Mouse (Mus musculus) limb, embryonic 12.5 days (tissue): ENCODE results near the gene Ltb4r2. TPM values are rescaled to one million over a fixed set of nuclear protein-coding genes. Genes with fewer than 3 reads are reported as not detected.

Experiments
- ATAC-seq: fragments of 200-750 bp; cut with Nextera tagmentation; 2 replicates; pipeline ENCODE4 v1.8.0; 2017; ENCODE audit warnings: low read depth, moderate TSS enrichment; ENCODE audit not compliant: insufficient number of reproducible peaks, insufficient read depth, low FRiP score, low TSS enrichment
- H3K27ac ChIP-seq: fragments of 300-500 bp; sonication (generic); 2 replicates; pipeline ENCODE4 v1.5.1; 2016; ENCODE audit warnings: mild to moderate bottlenecking, moderate library complexity
- H3K27me3 ChIP-seq: fragments of 300-500 bp; sonication (generic); 2 replicates; pipeline ENCODE4 v1.6.1; 2016; ENCODE audit warnings: mild to moderate bottlenecking, moderate library complexity
- H3K36me3 ChIP-seq: fragments of 300-500 bp; sonication (generic); 2 replicates; pipeline ENCODE4 v1.6.1; 2016; ENCODE audit warnings: mild to moderate bottlenecking, moderate library complexity
- H3K4me1 ChIP-seq: fragments of 300-500 bp; sonication (generic); replicated peaks from 2 replicates; pipeline ENCODE4 v1.6.1; 2016
- H3K4me2 ChIP-seq: fragments of 300-500 bp; sonication (generic); 2 replicates; pipeline ENCODE4 v1.6.1; 2016; ENCODE audit warnings: mild to moderate bottlenecking, moderate library complexity
- H3K4me3 ChIP-seq: fragments of 300-500 bp; sonication (generic); replicated peaks from 2 replicates; pipeline ENCODE4 v1.5.1; 2016; ENCODE audit warnings: mild to moderate bottlenecking
- H3K9ac ChIP-seq: fragments of 300-500 bp; sonication (generic); replicated peaks from 2 replicates; pipeline ENCODE4 v1.6.1; 2016; ENCODE audit warnings: mild to moderate bottlenecking, moderate library complexity
- H3K9me3 ChIP-seq: fragments of 300-500 bp; sonication (generic); 2 replicates; pipeline ENCODE4 v1.6.1; 2016; ENCODE audit warnings: mild to moderate bottlenecking, moderate library complexity
- WGBS: fragments of 180-500 bp; shearing (Covaris S2); methylation state at CpG from one replicate; pipeline ENCODE4 v1.1.7; 2016; 5-methylcytosine and 5-hydroxymethylcytosine counted together
- polyA plus RNA-seq: library from polyadenylated mRNA; unstranded; fragments of >200 nt; fragmentation: Nextera tagmentation; extraction: Ambion mirVana; gene quantifications from 2 replicates; pipeline ENCODE4 v1.2.1, GENCODE M21; 2016

The Ltb4r2 gene
- 0.58 and 0.73 TPM in 2 replicates for polyA plus RNA-seq

- Histone ChIP-seq H3K27ac (peak within 1 kb of the TSS; percentile 59; the same call in 1 of the 2 replicates), H3K27me3 (peaks cover 51% of the 10 kb centered on the region), H3K36me3 (peaks cover 7% of the 10 kb centered on the region), H3K9me3 (no peaks in the 10 kb centered on the region), H3K4me2 (peak within 1 kb of the TSS; percentile 95), H3K4me3 (peak within 1 kb of the TSS; percentile 57), H3K4me1 (peaks cover 22% of the 10 kb centered on the region), H3K9ac (peak within 1 kb of the TSS; percentile 72)
- WGBS = 71% methylated on average over 6 of the region's 6 CpGs
- no peak for ATAC-seq
Observed at GRCm38 (mm10) chr14:55761163-55761562, at the start of gene Ltb4r2. TSS of gene Ltb4r2 (plus strand) at chr14:55761428.

DNA sequence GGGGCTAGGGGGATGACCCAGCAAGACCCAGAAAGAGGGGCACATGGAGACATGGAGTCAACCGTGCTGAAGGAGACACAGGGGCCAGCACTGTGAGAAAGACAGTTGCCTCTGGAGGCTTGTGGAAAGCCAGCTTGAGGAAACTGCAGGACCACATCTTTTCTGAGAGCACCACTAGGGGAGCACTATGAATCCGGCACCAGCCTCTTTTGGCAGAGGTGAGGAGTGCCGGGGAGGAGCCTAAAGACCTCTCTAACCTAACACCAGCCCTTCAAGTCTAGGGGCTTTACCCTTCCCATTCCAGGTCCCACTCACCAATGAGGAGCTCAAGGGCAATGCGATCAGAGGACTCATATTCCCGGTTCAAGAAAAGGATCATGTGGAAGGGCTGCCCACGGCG, 49.4 kb upstream of the Ltb4r2 start:
- Histone ChIP-seq H3K27ac (no peak overlapping the region), H3K9me3 (no peaks in the 10 kb centered on the region), H3K4me3 (no peak overlapping the region), H3K27me3 (peaks cover 31% of the 10 kb centered on the region), H3K4me1 (peaks cover 9% of the 10 kb centered on the region), H3K36me3 (peaks cover 8% of the 10 kb centered on the region), H3K4me2 (no peak overlapping the region), H3K9ac (no peak overlapping the region)
- no peak for ATAC-seq
- WGBS = 76% methylated on average over 7 of the region's 7 CpGs

DNA sequence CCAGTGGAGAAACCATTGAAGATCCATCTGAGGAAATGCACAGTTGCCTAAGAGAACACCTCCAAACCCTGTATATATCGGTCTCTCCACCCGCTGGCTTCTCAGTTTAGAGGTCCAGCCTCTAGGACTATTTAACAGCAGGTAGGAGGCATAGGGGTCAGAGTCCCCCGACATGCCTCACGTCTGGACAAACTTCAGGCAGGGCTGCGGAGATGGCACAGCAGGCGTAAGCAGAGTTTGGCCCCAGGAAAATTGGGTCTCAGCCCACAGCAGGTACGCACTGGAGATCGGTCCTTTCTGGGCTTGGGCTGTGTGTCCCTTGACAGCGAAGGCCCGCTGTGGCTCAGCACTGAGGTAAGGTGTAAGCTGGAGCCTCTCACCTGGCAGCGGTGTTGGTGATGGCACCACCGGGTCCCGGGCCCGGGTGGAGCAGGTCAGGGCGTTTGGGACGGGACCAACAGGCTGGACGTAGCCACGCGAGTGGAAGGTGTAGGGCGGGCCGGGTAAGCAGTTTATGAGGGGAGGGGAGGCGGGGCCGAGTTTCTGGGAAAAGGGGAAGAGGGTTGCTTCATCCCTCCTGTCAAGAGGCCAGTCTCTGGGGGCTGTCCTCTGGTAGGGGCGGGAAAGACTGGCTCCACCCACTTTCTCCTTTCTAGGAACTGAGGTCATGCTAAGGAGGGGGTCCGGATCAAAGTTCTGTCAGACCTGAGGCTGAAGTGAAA, 48.1 kb upstream of the Ltb4r2 start:
- H3K27ac ChIP-seq = no peak overlapping the region
- H3K4me1 ChIP-seq = peaks cover 9% of the 10 kb centered on the region
- H3K9ac ChIP-seq = peak overlapping the region; percentile 48
- H3K36me3 ChIP-seq = peaks cover 19% of the 10 kb centered on the region
- ATAC-seq = no peak; the same call in 1 of the 2 replicates
- peaks cover 31% of the 10 kb centered on the region for H3K27me3 ChIP-seq
- WGBS = 10% methylated on average over 25 of the region's 25 CpGs
- H3K9me3 ChIP-seq = no peaks in the 10 kb centered on the region
- H3K4me3 ChIP-seq = peak overlapping the region; percentile 25
- H3K4me2 ChIP-seq = peak overlapping the region; percentile 53

GRCm38 (mm10) chr14:55713729-55714122, 47.5 kb upstream of the Ltb4r2 start, which contains the start of gene Tgm1:
TSS of gene Tgm1 (minus strand) at chr14:55713926.
- Histone ChIP-seq H3K4me3 (peak within 1 kb of the TSS; percentile 25), H3K27me3 (peaks cover 31% of the 10 kb centered on the region), H3K4me2 (peak within 1 kb of the TSS; percentile 53), H3K4me1 (peaks cover 9% of the 10 kb centered on the region), H3K27ac (peak within 1 kb of the TSS; percentile 53; the same call in 1 of the 2 replicates), H3K9ac (peak within 1 kb of the TSS; percentile 48), H3K36me3 (peaks cover 24% of the 10 kb centered on the region), H3K9me3 (no peaks in the 10 kb centered on the region)
- ATAC-seq = no peak; the same call in 1 of the 2 replicates
- 18% methylated on average over 4 of the region's 4 CpGs for WGBS

- Histone ChIP-seq H3K9me3 (no peaks in the 10 kb centered on the region), H3K4me1 (peaks cover 9% of the 10 kb centered on the region), H3K9ac (no peak overlapping the region), H3K4me2 (no peak overlapping the region), H3K27ac (no peak overlapping the region), H3K4me3 (no peak overlapping the region), H3K36me3 (peaks cover 31% of the 10 kb centered on the region), H3K27me3 (peaks cover 31% of the 10 kb centered on the region)
- no peak for ATAC-seq
- WGBS = 38% methylated on average over 6 of the region's 6 CpGs
Observed at GRCm38 (mm10) chr14:55714893-55715292, 46.3 kb upstream of the Ltb4r2 start.

- Histone ChIP-seq H3K9ac (no peak overlapping the region), H3K27me3 (peaks cover 28% of the 10 kb centered on the region), H3K9me3 (no peaks in the 10 kb centered on the region), H3K4me3 (no peak overlapping the region), H3K4me1 (peaks cover 15% of the 10 kb centered on the region), H3K4me2 (no peak overlapping the region), H3K27ac (no peak overlapping the region), H3K36me3 (peaks cover 35% of the 10 kb centered on the region)
- 96% methylated on average over 6 of the region's 6 CpGs for WGBS
- ATAC-seq = no peak
Observed at GRCm38 (mm10) chr14:55716271-55716670, 45.0 kb upstream of the Ltb4r2 start.

DNA sequence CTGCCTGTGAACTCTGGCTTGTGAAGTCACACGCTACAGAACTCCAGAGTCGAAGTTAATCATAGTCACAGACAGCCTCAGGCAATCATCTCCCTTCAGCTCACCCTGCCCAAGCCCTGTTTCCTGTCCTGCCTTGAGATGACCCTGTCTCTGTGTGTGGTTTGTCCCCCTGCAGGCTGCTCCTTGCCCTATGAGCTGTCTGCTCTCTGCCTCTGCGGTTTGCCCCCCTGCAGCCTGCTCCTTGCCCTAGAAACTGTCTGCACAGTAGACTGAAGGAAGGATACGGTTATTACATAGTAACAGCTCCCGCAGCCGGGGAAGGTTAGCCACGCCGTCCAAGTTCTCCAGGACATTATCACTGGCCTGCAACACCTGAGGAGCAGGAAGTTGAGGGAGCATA, 44.3 kb upstream of the Ltb4r2 start:
- peaks cover 21% of the 10 kb centered on the region for H3K27me3 ChIP-seq
- H3K36me3 ChIP-seq = peaks cover 35% of the 10 kb centered on the region
- WGBS = 76% methylated on average over 8 of the region's 8 CpGs
- H3K4me1 ChIP-seq = peaks cover 18% of the 10 kb centered on the region
- H3K9me3 ChIP-seq = no peaks in the 10 kb centered on the region
- H3K4me3 ChIP-seq = no peak overlapping the region
- ATAC-seq = no peak
- no peak overlapping the region for H3K27ac ChIP-seq
- H3K9ac ChIP-seq = no peak overlapping the region
- no peak overlapping the region for H3K4me2 ChIP-seq

DNA sequence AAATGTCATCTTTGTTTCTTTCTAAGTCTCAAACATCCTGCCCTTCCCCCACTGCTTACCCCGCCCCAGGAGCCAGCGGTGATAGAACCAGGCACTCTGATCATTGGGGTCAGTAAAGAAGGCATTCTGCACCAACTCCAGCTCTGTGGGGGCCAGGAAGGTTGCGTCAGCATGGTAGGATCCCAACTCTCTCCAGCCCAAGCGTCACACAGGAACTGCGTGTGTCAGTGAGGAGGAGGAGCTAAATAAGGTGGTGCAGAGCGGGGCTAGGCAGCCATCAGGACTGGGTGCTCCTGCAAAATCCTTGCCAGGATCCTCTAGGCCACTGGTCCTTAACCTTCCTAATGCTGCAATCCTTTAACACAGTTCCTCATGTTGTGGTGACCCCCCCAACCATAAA, 41.5 kb upstream of the Ltb4r2 start:
- Histone ChIP-seq H3K27me3 (no peaks in the 10 kb centered on the region), H3K9me3 (no peaks in the 10 kb centered on the region), H3K9ac (no peak overlapping the region), H3K4me1 (peaks cover 9% of the 10 kb centered on the region), H3K4me2 (no peak overlapping the region), H3K4me3 (no peak overlapping the region), H3K36me3 (peaks cover 35% of the 10 kb centered on the region), H3K27ac (no peak overlapping the region)
- 85% methylated on average over 6 of the region's 6 CpGs for whole genome bisulfite sequencing
- ATAC-seq = no peak

- peaks cover 35% of the 10 kb centered on the region for H3K36me3 ChIP-seq
- no peaks in the 10 kb centered on the region for H3K9me3 ChIP-seq
- H3K27ac ChIP-seq = no peak overlapping the region
- no peak overlapping the region for H3K4me3 ChIP-seq
- H3K4me2 ChIP-seq = peak overlapping the region; percentile 67
- ATAC-seq = no peak
- H3K4me1 ChIP-seq = peaks cover 9% of the 10 kb centered on the region
- 94% methylated on average over 12 of the region's 12 CpGs for WGBS
- H3K27me3 ChIP-seq = no peaks in the 10 kb centered on the region
- H3K9ac ChIP-seq = no peak overlapping the region
Observed at GRCm38 (mm10) chr14:55720666-55721065, 40.6 kb upstream of the Ltb4r2 start.

GRCm38 (mm10) chr14:55721076-55721475, 40.2 kb upstream of the Ltb4r2 start:
- no peak overlapping the region for H3K27ac ChIP-seq
- H3K9ac ChIP-seq = peak overlapping the region; percentile 70; the same call in 1 of the 2 replicates
- H3K27me3 ChIP-seq = no peaks in the 10 kb centered on the region
- H3K36me3 ChIP-seq = peaks cover 34% of the 10 kb centered on the region
- peak overlapping the region; percentile 77 for H3K4me3 ChIP-seq
- WGBS = 78% methylated on average over 6 of the region's 6 CpGs
- H3K9me3 ChIP-seq = no peaks in the 10 kb centered on the region
- H3K4me1 ChIP-seq = peaks cover 9% of the 10 kb centered on the region
- ATAC-seq = no peak
- peak overlapping the region; percentile 67 for H3K4me2 ChIP-seq

DNA sequence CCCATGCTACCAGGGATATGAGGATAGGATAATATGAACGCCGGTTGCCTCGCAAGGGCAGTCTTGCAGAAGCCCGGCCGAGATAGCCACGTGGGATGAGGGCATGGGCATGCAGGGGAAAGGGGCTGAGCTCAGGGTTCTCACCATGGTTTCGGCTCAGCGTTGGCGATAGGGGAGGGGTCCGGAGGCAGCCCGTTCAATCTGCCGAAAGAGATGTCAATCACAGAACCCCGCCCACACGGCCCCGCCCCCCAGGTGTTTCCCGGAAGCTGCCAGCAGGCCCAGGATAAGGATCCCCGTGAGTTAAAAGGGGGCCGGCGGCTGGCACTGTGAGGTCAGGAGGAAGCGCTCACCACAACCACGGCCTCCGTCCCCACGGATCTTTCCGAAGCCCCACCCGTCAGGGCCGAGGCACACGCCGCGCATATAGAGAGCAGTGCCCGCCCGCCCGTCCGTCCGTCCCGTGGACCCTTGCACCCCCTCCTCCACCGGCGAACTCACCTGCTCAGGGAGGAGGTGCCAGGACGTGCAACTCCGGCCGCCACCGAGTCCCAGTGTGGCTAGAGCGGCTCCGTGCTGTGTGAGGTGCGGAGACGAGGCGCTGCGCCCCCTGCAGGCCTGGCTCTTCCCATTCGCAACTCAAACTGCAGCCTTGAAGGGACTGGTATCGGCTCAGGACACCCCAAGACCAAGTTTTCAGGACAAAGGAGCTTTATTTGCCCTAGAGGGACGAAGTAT, 39.4 kb upstream of the Ltb4r2 start, which contains the start of gene Rabggta:
TSS of gene Rabggta (minus strand) at position 564 of the 738 bp plus-strand sequence.
- Histone ChIP-seq H3K9ac (peak within 1 kb of the TSS; percentile 70), H3K9me3 (no peaks in the 10 kb centered on the region), H3K27me3 (no peaks in the 10 kb centered on the region), H3K27ac (peak within 1 kb of the TSS; percentile 78), H3K4me2 (peak within 1 kb of the TSS; percentile 67), H3K4me1 (peaks cover 9% of the 10 kb centered on the region), H3K4me3 (peak within 1 kb of the TSS; percentile 77), H3K36me3 (peaks cover 26% of the 10 kb centered on the region)
- 1% methylated on average over 50 of the region's 50 CpGs for WGBS
- peak; percentile 96 for ATAC-seq
